Mouse (Mus musculus): ENCODE data around the gene Lrrc3b.

- TF ChIP-seq POLR2A (IDR thresholded peaks at IDR 0.05; ENCODE audit: borderline replicate concordance, extremely low read depth, low read depth, low read length), result no peak
- no peak for TF ChIP-seq CTCF (IDR thresholded peaks at IDR 0.05; ENCODE audit: insufficient read depth, low read length)
Measured at GRCm38 (mm10) chr14:15432396-15432795, 6.4 kb downstream of the Lrrc3b start.

Data from lung, adult 2 months (tissue).